Mouse (Mus musculus) kidney, adult 2 months (tissue): ENCODE data around the gene Add3.
A peak's percentile ranks its signal among the peaks of the same experiment; 100 is the strongest.

ENCODE experiments used
- CTCF ChIP-seq: fragments of 200-500 bp; conservative IDR thresholded peaks from 2 replicates; pipeline ENCODE4 v1.5.1; 2011; ENCODE audit warnings: low read depth, mild to moderate bottlenecking, control low read depth, low read length, moderate library complexity, mixed read lengths; ENCODE audit not compliant: insufficient read depth, insufficient read length
- POLR2A ChIP-seq: fragments of 200-500 bp; IDR thresholded peaks from one replicate; pipeline ENCODE4 v1.6.1; 2011; ENCODE audit warnings: low read depth, low read length, control low read depth

DNA sequence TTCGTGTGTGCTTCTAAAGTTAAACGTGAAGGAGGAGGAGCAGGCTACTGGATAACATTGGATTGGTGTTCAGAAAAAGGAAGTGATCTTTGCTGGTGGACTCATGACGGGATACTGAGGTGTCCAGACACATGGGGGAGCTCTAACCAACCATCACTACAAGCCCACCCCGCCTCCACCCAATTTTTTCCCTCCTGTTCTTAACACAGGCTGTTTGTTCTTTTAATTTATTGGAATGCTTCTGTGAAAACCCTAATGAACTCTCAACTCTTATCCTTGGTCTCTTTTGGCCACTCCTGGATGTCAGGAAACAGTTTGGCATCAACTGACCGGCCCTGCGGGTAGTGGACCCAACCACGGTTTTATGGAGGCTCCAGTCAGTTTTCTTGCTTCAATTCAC is 33.3 kb upstream of the Add3 start:
- TF ChIP-seq POLR2A (no peak), CTCF (peak; percentile 30; the same call in 1 of the 2 replicates)
